Mouse (Mus musculus): Measurements from ENCODE around the gene Polr3e.

DNA sequence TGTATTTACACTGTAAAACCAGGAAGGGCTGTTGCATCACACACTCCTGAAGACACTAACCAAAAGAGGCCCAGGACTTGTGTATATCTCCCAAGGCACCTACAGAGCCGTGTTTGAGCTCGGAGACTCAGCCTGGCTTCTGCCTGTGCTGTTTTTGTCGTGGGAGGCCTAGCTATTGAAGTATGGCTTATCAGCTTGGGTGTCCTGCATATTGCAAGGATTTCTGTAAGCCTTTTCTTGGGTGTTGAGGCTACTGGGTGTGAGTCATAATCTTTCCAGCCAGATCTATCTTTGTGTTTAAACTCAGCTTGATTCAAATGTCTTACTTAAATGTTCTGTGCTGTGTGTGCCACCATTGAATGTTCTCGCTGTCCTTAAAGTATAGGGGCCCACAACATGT lies 19.0 kb downstream of the Polr3e start:
- TF ChIP-seq CTCF (IDR thresholded peaks at IDR 0.05; ENCODE audit: borderline replicate concordance, extremely low read depth, insufficient read depth, insufficient read length) (no peak), POLR2A (IDR thresholded peaks at IDR 0.05; ENCODE audit: borderline replicate concordance, extremely low read depth, insufficient read depth, insufficient read length, poor library complexity, severe bottlenecking) (no peak)

Measured in brain, embryonic 14.5 days (tissue).